In genomic region chr8:117576291-117576785, GRCm38 (mm10) we compare ENCODE assay signal across 26 mouse cellular contexts.
"Had no signal": no experiment of that assay in that cellular context is flagged by ENCODE, and none has a peak within 500 bp of the region (broad histone marks: within the 10 kb centered on the region; RNA-seq: fewer than 3 reads in every experiment).

No protein-coding gene starts in this region.

- H3K9me3 ChIP-seq: heart, embryonic 10.5 days; heart, embryonic 12.5 days; hindbrain, embryonic 10.5 days; hindbrain, embryonic 12.5 days; intestine, embryonic 15.5 days; limb, embryonic 13.5 days; limb, embryonic 15.5 days; liver, embryonic 12.5 days had no signal

- H3K27ac ChIP-seq: heart, embryonic 10.5 days; hindbrain, embryonic 10.5 days; hindbrain, embryonic 12.5 days; hindbrain, embryonic 14.5 days; intestine, embryonic 15.5 days; layer of hippocampus, adult 2 months; left cerebral cortex, adult 2 months; limb, embryonic 13.5 days; limb, embryonic 15.5 days; liver, embryonic 12.5 days; liver, embryonic 14.5 days had no signal

- H3K4me2 ChIP-seq: heart, embryonic 12.5 days; hindbrain, embryonic 12.5 days; hindbrain, embryonic 14.5 days; intestine, embryonic 15.5 days; limb, embryonic 13.5 days; limb, embryonic 15.5 days; liver, embryonic 12.5 days had no signal

- H3K4me3 ChIP-seq: heart, embryonic 10.5 days; heart, embryonic 12.5 days; hindbrain, embryonic 10.5 days; hindbrain, embryonic 12.5 days; intestine, embryonic 15.5 days; layer of hippocampus, adult 2 months; left cerebral cortex, adult 2 months; limb, embryonic 13.5 days; limb, embryonic 15.5 days; liver, embryonic 12.5 days had no signal

- ATAC-seq: hindbrain, embryonic 16.5 days; inflammation-experienced regulatory T-cells, adult 6 months; intestine, embryonic 15.5 days; intestine, postnatal 0 days; liver, embryonic 12.5 days had no signal

- H3K9ac ChIP-seq: heart, embryonic 12.5 days; hindbrain, embryonic 12.5 days; hindbrain, embryonic 14.5 days; intestine, embryonic 15.5 days; limb, embryonic 13.5 days; limb, embryonic 15.5 days; liver, embryonic 12.5 days; liver, embryonic 14.5 days had no signal

- H3K4me1 ChIP-seq: heart, embryonic 12.5 days; intestine, embryonic 15.5 days; limb, embryonic 13.5 days; limb, embryonic 15.5 days had no signal

- DNase-seq: gastrocnemius, postnatal 14 days; gastrocnemius, postnatal 36 days; heart, adult 18-20 months; heart, postnatal 10 days; heart, postnatal 4 days; kidney, adult 18-20 months; kidney, adult 8-10 months; kidney, postnatal 10 days; kidney, postnatal 25 days; kidney, postnatal 4 days; left cerebral cortex, postnatal 4 days had no signal

- H3K36me3 ChIP-seq: heart, embryonic 10.5 days; heart, embryonic 12.5 days; hindbrain, embryonic 10.5 days; hindbrain, embryonic 12.5 days; intestine, embryonic 15.5 days; limb, embryonic 13.5 days; limb, embryonic 15.5 days had no signal

- H3K27me3 ChIP-seq: heart, embryonic 12.5 days; hindbrain, embryonic 12.5 days; intestine, embryonic 15.5 days; limb, embryonic 13.5 days; limb, embryonic 15.5 days; liver, embryonic 12.5 days had no signal
